Mouse (Mus musculus): ENCODE data around the gene Cln5.

- TF ChIP-seq EP300 (IDR thresholded peaks at IDR 0.05; ENCODE audit: low read depth) (no peak), CTCF (IDR thresholded peaks at IDR 0.05; ENCODE audit: low read depth) (no peak)
Measured at GRCm38 (mm10) chr14:103058998-103059397, 11.0 kb upstream of the Cln5 start.

Data from heart, postnatal 0 days (tissue).